Mouse (Mus musculus) hindbrain, embryonic 15.5 days (tissue): ENCODE measurements around the gene Pnmal2. TPM values are rescaled to one million over a fixed set of nuclear protein-coding genes. Genes with fewer than 3 reads are reported as not detected.

Experiments used
- ATAC-seq: fragments of 200-750 bp; cut with Nextera tagmentation; 2 replicates; pipeline ENCODE4 v1.8.0; 2017; ENCODE audit warnings: low read depth, moderate number of reproducible peaks, moderate TSS enrichment; ENCODE audit not compliant: low FRiP score
- H3K27ac ChIP-seq: fragments of 300-500 bp; sonication (generic); replicated peaks from 2 replicates; pipeline ENCODE4 v1.5.1; 2015; ENCODE audit warnings: mild to moderate bottlenecking, inconsistent platforms
- H3K27me3 ChIP-seq: fragments of 300-500 bp; sonication (generic); 2 replicates; pipeline ENCODE4 v1.6.1; 2015; ENCODE audit warnings: control low read depth, inconsistent platforms
- H3K36me3 ChIP-seq: fragments of 300-500 bp; sonication (generic); 2 replicates; pipeline ENCODE4 v1.6.1; 2015; ENCODE audit warnings: control low read depth, inconsistent platforms
- H3K4me1 ChIP-seq: fragments of 300-500 bp; sonication (generic); replicated peaks from 2 replicates; pipeline ENCODE4 v1.6.1; 2015; ENCODE audit warnings: control low read depth, inconsistent platforms
- H3K4me2 ChIP-seq: fragments of 300-500 bp; sonication (generic); 2 replicates; pipeline ENCODE4 v1.6.1; 2015; ENCODE audit warnings: moderate library complexity, mild to moderate bottlenecking, inconsistent platforms
- H3K4me3 ChIP-seq: fragments of 300-500 bp; sonication (generic); 2 replicates; pipeline ENCODE4 v1.5.1; 2015; ENCODE audit warnings: mild to moderate bottlenecking, inconsistent platforms
- H3K9ac ChIP-seq: fragments of 300-500 bp; sonication (generic); 2 replicates; pipeline ENCODE4 v1.6.1; 2015; ENCODE audit warnings: inconsistent platforms
- H3K9me3 ChIP-seq: fragments of 300-500 bp; sonication (generic); 2 replicates; pipeline ENCODE4 v1.6.1; 2016; ENCODE audit warnings: control low read depth, inconsistent platforms
- WGBS: fragments of 180-500 bp; shearing (Covaris S2); methylation state at CpG from one replicate; pipeline ENCODE4 v1.1.7; 2015; 5-methylcytosine and 5-hydroxymethylcytosine counted together
- polyA plus RNA-seq: library from polyadenylated mRNA; unstranded; fragments of >200 nt; fragmentation: Nextera tagmentation; extraction: Ambion mirVana; gene quantifications from 2 replicates; pipeline ENCODE4 v1.2.1, GENCODE M21; 2015

Pnmal2 gene
- polyA plus RNA-seq, 1 experiment from 2014 or later = 150 TPM

GRCm38 (mm10) chr7:16908859-16909258, 35.6 kb upstream of the Pnmal2 start:
- no peak overlapping the region for H3K9ac ChIP-seq

GRCm38 (mm10) chr7:16909909-16910308, 34.6 kb upstream of the Pnmal2 start:
- Histone ChIP-seq H3K4me3 (no peak overlapping the region), H3K4me2 (no peak overlapping the region), H3K9ac (no peak overlapping the region), H3K9me3 (no peaks in the 10 kb centered on the region), H3K27me3 (no peaks in the 10 kb centered on the region), H3K27ac (no peak overlapping the region), H3K4me1 (peaks cover 5% of the 10 kb centered on the region; the same call in 1 of the 2 replicates), H3K36me3 (peaks cover 8% of the 10 kb centered on the region)
- 51% methylated on average over 10 of the region's 10 CpGs for WGBS
- ATAC-seq = no peak

More at GRCm38 (mm10) chr7:16908859-16909258, 35.6 kb upstream of the Pnmal2 start:
- Histone ChIP-seq H3K36me3 (no peaks in the 10 kb centered on the region), H3K27me3 (no peaks in the 10 kb centered on the region), H3K4me3 (no peak overlapping the region), H3K4me2 (no peak overlapping the region), H3K9me3 (no peaks in the 10 kb centered on the region), H3K4me1 (peaks cover 5% of the 10 kb centered on the region; the same call in 1 of the 2 replicates), H3K27ac (no peak overlapping the region)
- WGBS = 72% methylated on average over 11 of the region's 11 CpGs
- no peak for ATAC-seq

- Histone ChIP-seq H3K27ac (no peak overlapping the region), H3K4me1 (no peaks in the 10 kb centered on the region), H3K9me3 (no peaks in the 10 kb centered on the region), H3K36me3 (peaks cover 26% of the 10 kb centered on the region), H3K9ac (no peak overlapping the region), H3K4me2 (no peak overlapping the region), H3K4me3 (no peak overlapping the region), H3K27me3 (no peaks in the 10 kb centered on the region)
- 90% methylated on average over 3 of the region's 3 CpGs for WGBS
- ATAC-seq = no peak
Measured at GRCm38 (mm10) chr7:16911904-16912303, 32.6 kb upstream of the Pnmal2 start.

GRCm38 (mm10) chr7:16912360-16912759, 32.1 kb upstream of the Pnmal2 start:
- H3K4me2 ChIP-seq = no peak overlapping the region
- no peaks in the 10 kb centered on the region for H3K27me3 ChIP-seq
- H3K27ac ChIP-seq = no peak overlapping the region
- no peaks in the 10 kb centered on the region for H3K9me3 ChIP-seq
- H3K36me3 ChIP-seq = peaks cover 31% of the 10 kb centered on the region
- ATAC-seq = no peak
- H3K9ac ChIP-seq = no peak overlapping the region
- 51% methylated on average over 6 of the region's 6 CpGs for WGBS
- no peak overlapping the region for H3K4me3 ChIP-seq
- H3K4me1 ChIP-seq = 0 out of 2 replicates have a peak, but pooled peaks cover 4% of the 10 kb centered on the region

- Histone ChIP-seq H3K9me3 (no peaks in the 10 kb centered on the region), H3K4me1 (peaks cover 19% of the 10 kb centered on the region), H3K4me3 (no peak overlapping the region), H3K36me3 (peaks cover 47% of the 10 kb centered on the region), H3K27me3 (no peaks in the 10 kb centered on the region), H3K9ac (no peak overlapping the region), H3K27ac (0 out of 2 replicates have a peak overlapping the region, but pooled peaks have one; percentile 19), H3K4me2 (no peak overlapping the region)
- WGBS = 33% methylated on average over 10 of the region's 10 CpGs
- peak; percentile 52 for ATAC-seq
Measured at GRCm38 (mm10) chr7:16913806-16914452, 30.6 kb upstream of the Pnmal2 start.

- no peak for ATAC-seq
- Histone ChIP-seq H3K9me3 (no peaks in the 10 kb centered on the region), H3K27ac (0 out of 2 replicates have a peak overlapping the region, but pooled peaks have one; percentile 6), H3K4me1 (peaks cover 27% of the 10 kb centered on the region), H3K9ac (no peak overlapping the region), H3K27me3 (no peaks in the 10 kb centered on the region), H3K36me3 (peaks cover 48% of the 10 kb centered on the region), H3K4me2 (no peak overlapping the region), H3K4me3 (no peak overlapping the region)
- WGBS = 84% methylated on average over 18 of the region's 18 CpGs
Measured at GRCm38 (mm10) chr7:16914453-16915343, 29.8 kb upstream of the Pnmal2 start.

- WGBS = 90% methylated on average over 32 of the region's 32 CpGs
- no peak for ATAC-seq
- Histone ChIP-seq H3K9me3 (no peaks in the 10 kb centered on the region), H3K27me3 (no peaks in the 10 kb centered on the region), H3K9ac (no peak overlapping the region), H3K4me3 (no peak overlapping the region), H3K36me3 (peaks cover 48% of the 10 kb centered on the region), H3K4me1 (peaks cover 37% of the 10 kb centered on the region), H3K4me2 (no peak overlapping the region), H3K27ac (no peak overlapping the region)
Measured at GRCm38 (mm10) chr7:16915461-16916340, 28.8 kb upstream of the Pnmal2 start.

GRCm38 (mm10) chr7:16916342-16917265, 27.9 kb upstream of the Pnmal2 start:
- Histone ChIP-seq H3K4me1 (peaks cover 46% of the 10 kb centered on the region), H3K27me3 (no peaks in the 10 kb centered on the region), H3K4me3 (no peak overlapping the region), H3K36me3 (peaks cover 48% of the 10 kb centered on the region), H3K9ac (no peak overlapping the region), H3K27ac (no peak overlapping the region), H3K9me3 (no peaks in the 10 kb centered on the region), H3K4me2 (no peak overlapping the region)
- 79% methylated on average over 29 of the region's 30 CpGs for WGBS
- ATAC-seq = no peak

GRCm38 (mm10) chr7:16917447-16917846, 27.0 kb upstream of the Pnmal2 start:
- H3K36me3 ChIP-seq = peaks cover 48% of the 10 kb centered on the region
- no peaks in the 10 kb centered on the region for H3K9me3 ChIP-seq
- H3K4me3 ChIP-seq = no peak overlapping the region
- H3K9ac ChIP-seq = no peak overlapping the region
- no peak overlapping the region for H3K4me2 ChIP-seq
- no peak overlapping the region for H3K27ac ChIP-seq
- ATAC-seq = no peak
- H3K4me1 ChIP-seq = peaks cover 55% of the 10 kb centered on the region
- H3K27me3 ChIP-seq = no peaks in the 10 kb centered on the region
- 59% methylated on average over 11 of the region's 11 CpGs for WGBS

- H3K4me1 ChIP-seq = peaks cover 57% of the 10 kb centered on the region
- H3K4me2 ChIP-seq = no peak overlapping the region
- no peaks in the 10 kb centered on the region for H3K27me3 ChIP-seq
- H3K4me3 ChIP-seq = no peak overlapping the region
- peak overlapping the region; percentile 22; the same call in 1 of the 2 replicates for H3K27ac ChIP-seq
- no peak for ATAC-seq
- H3K9me3 ChIP-seq = no peaks in the 10 kb centered on the region
- H3K36me3 ChIP-seq = peaks cover 48% of the 10 kb centered on the region
- WGBS = 47% methylated on average over 9 of the region's 9 CpGs
- H3K9ac ChIP-seq = no peak overlapping the region
Measured at GRCm38 (mm10) chr7:16918014-16918413, 26.5 kb upstream of the Pnmal2 start.

- H3K27ac ChIP-seq = 0 out of 2 replicates have a peak overlapping the region, but pooled peaks have one; percentile 22
Measured at GRCm38 (mm10) chr7:16918670-16919069, 25.8 kb upstream of the Pnmal2 start.

More at GRCm38 (mm10) chr7:16918670-16919069, 25.8 kb upstream of the Pnmal2 start:
- H3K4me3 ChIP-seq = no peak overlapping the region
- peaks cover 48% of the 10 kb centered on the region for H3K36me3 ChIP-seq
- H3K9ac ChIP-seq = no peak overlapping the region
- WGBS = 76% methylated on average over 3 of the region's 3 CpGs
- H3K27me3 ChIP-seq = no peaks in the 10 kb centered on the region
- no peak for ATAC-seq
- peaks cover 57% of the 10 kb centered on the region for H3K4me1 ChIP-seq
- H3K9me3 ChIP-seq = no peaks in the 10 kb centered on the region
- H3K4me2 ChIP-seq = no peak overlapping the region
